Mouse (Mus musculus) intestine, embryonic 15.5 days (tissue): ENCODE data around the gene Bad. TPM values are rescaled to one million over a fixed set of nuclear protein-coding genes. Genes with fewer than 3 reads are reported as not detected.

Experiments
- ATAC-seq: fragments of 200-750 bp; cut with Nextera tagmentation; 2 replicates; pipeline ENCODE4 v1.8.0; 2017; ENCODE audit warnings: moderate TSS enrichment, moderate library complexity
- H3K27ac ChIP-seq: fragments of 300-500 bp; sonication (generic); 2 replicates; pipeline ENCODE4 v1.5.1; 2015; ENCODE audit warnings: mild to moderate bottlenecking, inconsistent platforms
- H3K27me3 ChIP-seq: fragments of 300-500 bp; sonication (generic); replicated peaks from 2 replicates; pipeline ENCODE4 v1.6.1; 2015; ENCODE audit warnings: inconsistent platforms
- H3K36me3 ChIP-seq: fragments of 300-500 bp; sonication (generic); 2 replicates; pipeline ENCODE4 v1.6.1; 2015; ENCODE audit warnings: inconsistent platforms
- H3K4me1 ChIP-seq: fragments of 300-500 bp; sonication (generic); replicated peaks from 2 replicates; pipeline ENCODE4 v1.6.1; 2015; ENCODE audit warnings: inconsistent platforms
- H3K4me2 ChIP-seq: fragments of 300-500 bp; sonication (generic); replicated peaks from 2 replicates; pipeline ENCODE4 v1.6.1; 2015; ENCODE audit warnings: mild to moderate bottlenecking, inconsistent platforms
- H3K4me3 ChIP-seq: fragments of 300-500 bp; sonication (generic); replicated peaks from 2 replicates; pipeline ENCODE4 v1.5.1; 2015; ENCODE audit warnings: inconsistent platforms
- H3K9ac ChIP-seq: fragments of 300-500 bp; sonication (generic); 2 replicates; pipeline ENCODE4 v1.6.1; 2015; ENCODE audit warnings: inconsistent platforms
- H3K9me3 ChIP-seq: fragments of 300-500 bp; sonication (generic); 2 replicates; pipeline ENCODE4 v1.6.1; 2016; ENCODE audit warnings: inconsistent platforms
- WGBS: fragments of 180-500 bp; shearing (Covaris S2); methylation state at CpG from one replicate; pipeline ENCODE4 v1.1.7; 2015; 5-methylcytosine and 5-hydroxymethylcytosine counted together
- polyA plus RNA-seq: library from polyadenylated mRNA; unstranded; fragments of >200 nt; fragmentation: Nextera tagmentation; extraction: Ambion mirVana; gene quantifications from 2 replicates; pipeline ENCODE4 v1.2.1, GENCODE M21; 2015

The Bad gene
- polyA plus RNA-seq, 1 experiment from 2014 or later: 70.0 TPM

- Histone ChIP-seq H3K27ac (peak within 1 kb of the TSS; percentile 92), H3K9me3 (no peaks in the 10 kb centered on the region), H3K4me2 (peak within 1 kb of the TSS; percentile 88), H3K27me3 (no peaks in the 10 kb centered on the region), H3K36me3 (peaks cover 11% of the 10 kb centered on the region; the same call in 1 of the 2 replicates), H3K4me3 (peak within 1 kb of the TSS; percentile 55), H3K9ac (peak within 1 kb of the TSS; percentile 73), H3K4me1 (peaks cover 57% of the 10 kb centered on the region)
- ATAC-seq: no peak
- under 1% methylated on average over 16 of the region's 16 CpGs for WGBS
These were observed 34.2 kb downstream of the Bad start, which contains the start of gene Plcb3 for GRCm38 (mm10) chr19:6975537-6976521. Gene Plcb3 (minus strand): TSS chr19:6976470.

DNA sequence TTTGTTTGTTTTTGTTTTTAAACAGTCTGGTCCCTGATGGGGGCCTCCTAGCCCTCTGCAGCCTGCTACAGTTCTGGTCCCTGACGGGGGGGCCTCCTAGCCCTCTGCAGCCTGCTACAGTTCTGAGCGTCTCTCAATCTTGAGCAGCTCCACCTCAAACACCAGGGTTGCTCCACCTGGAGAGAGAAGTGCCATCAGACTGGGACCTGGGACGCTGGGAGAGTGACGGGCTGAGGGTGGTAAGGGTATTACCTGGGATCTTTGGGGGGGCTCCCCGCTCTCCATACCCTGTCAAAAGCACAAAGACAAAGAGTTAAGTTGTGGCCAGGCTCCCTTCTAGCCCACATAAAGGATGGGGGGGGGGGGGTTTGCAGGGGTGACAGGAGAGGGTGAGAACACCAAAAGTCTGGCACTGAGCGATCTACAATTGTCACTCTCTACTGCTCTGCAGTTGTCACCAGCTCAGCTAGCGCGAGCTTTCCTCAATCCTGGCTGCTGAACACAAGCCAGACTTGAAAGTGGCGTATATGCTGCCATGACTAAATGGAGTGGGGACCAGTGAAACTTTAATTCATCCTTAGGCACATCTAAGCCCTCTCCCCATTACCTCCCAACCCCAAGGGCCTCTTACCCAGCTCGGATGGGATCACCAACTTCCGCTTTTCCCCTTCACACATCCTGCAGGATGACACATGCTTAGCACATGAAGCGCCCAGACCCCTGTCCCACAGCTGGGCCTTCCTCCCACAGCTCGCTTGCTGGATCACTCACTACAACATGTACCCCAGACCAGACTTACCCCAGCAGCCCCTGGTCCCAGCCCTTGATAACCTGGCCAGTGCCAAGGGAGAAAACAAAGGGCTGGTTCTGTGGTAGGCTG lies 36.3 kb downstream of the Bad start:
- peak overlapping the region; percentile 87 for H3K4me2 ChIP-seq
- H3K27me3 ChIP-seq: no peaks in the 10 kb centered on the region
- no peak for ATAC-seq
- peak overlapping the region; percentile 0; the same call in 1 of the 2 replicates for H3K27ac ChIP-seq
- H3K36me3 ChIP-seq: peaks cover 18% of the 10 kb centered on the region; the same call in 1 of the 2 replicates
- H3K9ac ChIP-seq: peak overlapping the region; percentile 89; the same call in 1 of the 2 replicates
- no peaks in the 10 kb centered on the region for H3K9me3 ChIP-seq
- WGBS: 78% methylated on average over 13 of the region's 13 CpGs
- H3K4me3 ChIP-seq: no peak overlapping the region; the same call in 1 of the 2 replicates
- H3K4me1 ChIP-seq: peaks cover 39% of the 10 kb centered on the region

DNA sequence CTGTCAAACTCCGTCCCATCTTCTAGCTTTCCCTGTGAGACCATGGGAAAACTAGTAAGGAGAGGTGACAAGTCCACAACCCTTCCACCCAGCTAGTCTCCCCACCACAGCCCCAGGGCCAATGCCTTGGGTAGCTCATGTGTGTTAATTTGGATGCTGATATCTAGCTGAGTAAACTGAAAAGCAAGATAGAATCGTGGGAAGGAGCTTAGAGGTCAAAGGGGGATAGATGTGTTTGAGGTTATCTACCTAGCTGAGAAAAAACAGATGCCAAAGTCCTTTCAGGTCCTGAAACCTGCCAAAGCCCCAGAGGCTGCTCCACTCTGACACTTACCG lies 36.9 kb downstream of the Bad start:
- no peaks in the 10 kb centered on the region for H3K27me3 ChIP-seq
- H3K4me3 ChIP-seq: peak overlapping the region; percentile 77
- H3K36me3 ChIP-seq: peaks cover 18% of the 10 kb centered on the region; the same call in 1 of the 2 replicates
- H3K9me3 ChIP-seq: no peaks in the 10 kb centered on the region
- no peak for ATAC-seq
- peak overlapping the region; percentile 87 for H3K4me2 ChIP-seq
- peaks cover 39% of the 10 kb centered on the region for H3K4me1 ChIP-seq
- H3K9ac ChIP-seq: peak overlapping the region; percentile 89
- peak overlapping the region; percentile 0; the same call in 1 of the 2 replicates for H3K27ac ChIP-seq
- WGBS: 29% methylated on average over 3 of the region's 3 CpGs

DNA sequence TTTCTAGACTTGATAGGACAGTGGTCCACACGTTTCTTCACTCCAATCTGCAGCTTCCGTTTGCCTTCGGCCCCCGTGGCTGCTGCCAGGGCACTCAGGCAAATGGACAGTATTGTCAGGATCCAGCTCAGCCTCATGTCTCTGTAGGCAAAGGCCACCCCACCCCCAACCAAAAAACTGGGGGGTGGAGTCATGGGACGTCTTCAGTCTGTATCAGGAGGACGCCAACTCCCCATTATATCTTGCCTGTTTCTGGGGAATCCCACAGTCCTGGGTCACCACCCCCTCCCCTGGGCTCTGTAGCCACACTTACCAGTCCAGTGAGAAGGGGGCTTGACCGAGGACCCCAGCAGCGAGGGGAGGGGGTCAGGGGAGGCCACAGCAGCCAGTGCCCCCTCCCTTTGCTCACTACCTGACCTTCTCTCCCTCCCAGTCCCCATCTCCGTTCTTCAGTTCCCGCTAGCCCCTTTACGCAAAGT lies 37.4 kb downstream of the Bad start:
- Histone ChIP-seq H3K27ac (peak overlapping the region; percentile 90), H3K4me1 (peaks cover 35% of the 10 kb centered on the region), H3K9ac (peak overlapping the region; percentile 89), H3K4me2 (peak overlapping the region; percentile 87), H3K27me3 (no peaks in the 10 kb centered on the region), H3K4me3 (peak overlapping the region; percentile 77), H3K36me3 (peaks cover 18% of the 10 kb centered on the region; the same call in 1 of the 2 replicates), H3K9me3 (no peaks in the 10 kb centered on the region)
- ATAC-seq: no peak
- 8% methylated on average over 11 of the region's 11 CpGs for WGBS

DNA sequence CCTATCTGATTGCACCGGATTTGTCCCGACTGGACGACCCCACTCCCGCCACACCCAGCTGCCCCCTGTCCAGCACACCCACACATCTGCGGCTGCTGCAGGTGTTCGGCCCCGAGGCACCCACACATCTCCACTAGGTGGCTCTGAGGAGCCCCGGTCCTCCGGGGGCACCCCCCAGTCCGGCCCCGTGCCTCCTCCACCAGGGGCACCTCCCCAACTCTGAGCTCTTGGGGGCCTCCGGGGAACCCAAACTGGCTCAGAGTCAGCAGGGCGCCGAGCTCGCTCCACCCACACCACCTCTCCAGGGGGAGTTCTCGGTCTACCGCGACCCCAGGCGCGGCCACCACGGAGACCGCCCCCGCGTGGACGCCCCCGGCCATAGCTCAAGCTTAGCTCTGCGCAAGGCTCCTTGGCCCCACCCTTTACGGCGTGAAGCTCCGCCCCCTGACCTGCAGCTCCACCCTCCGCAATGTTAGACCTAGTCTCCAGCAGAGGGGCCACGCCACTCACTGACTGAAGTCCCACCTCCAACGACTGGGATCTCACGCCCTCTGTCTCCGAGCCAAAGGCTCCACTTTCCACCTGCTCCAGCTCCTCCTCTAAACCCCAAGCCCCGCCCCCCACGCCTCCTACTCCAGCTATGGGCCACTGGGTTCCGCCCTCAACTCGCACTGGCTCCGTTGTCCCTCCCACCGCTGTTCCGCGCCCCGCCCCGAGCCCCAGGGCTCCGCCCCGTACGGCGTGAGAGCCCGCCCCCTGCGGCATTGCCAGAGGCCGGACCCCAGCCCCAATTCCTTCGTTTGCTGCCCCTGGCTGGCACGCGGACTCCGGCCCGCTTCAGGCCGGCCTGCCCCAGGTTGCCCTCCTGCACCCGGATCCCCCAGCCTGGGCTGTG lies 38.1 kb downstream of the Bad start:
- WGBS: under 1% methylated on average over 58 of the region's 59 CpGs

DNA sequence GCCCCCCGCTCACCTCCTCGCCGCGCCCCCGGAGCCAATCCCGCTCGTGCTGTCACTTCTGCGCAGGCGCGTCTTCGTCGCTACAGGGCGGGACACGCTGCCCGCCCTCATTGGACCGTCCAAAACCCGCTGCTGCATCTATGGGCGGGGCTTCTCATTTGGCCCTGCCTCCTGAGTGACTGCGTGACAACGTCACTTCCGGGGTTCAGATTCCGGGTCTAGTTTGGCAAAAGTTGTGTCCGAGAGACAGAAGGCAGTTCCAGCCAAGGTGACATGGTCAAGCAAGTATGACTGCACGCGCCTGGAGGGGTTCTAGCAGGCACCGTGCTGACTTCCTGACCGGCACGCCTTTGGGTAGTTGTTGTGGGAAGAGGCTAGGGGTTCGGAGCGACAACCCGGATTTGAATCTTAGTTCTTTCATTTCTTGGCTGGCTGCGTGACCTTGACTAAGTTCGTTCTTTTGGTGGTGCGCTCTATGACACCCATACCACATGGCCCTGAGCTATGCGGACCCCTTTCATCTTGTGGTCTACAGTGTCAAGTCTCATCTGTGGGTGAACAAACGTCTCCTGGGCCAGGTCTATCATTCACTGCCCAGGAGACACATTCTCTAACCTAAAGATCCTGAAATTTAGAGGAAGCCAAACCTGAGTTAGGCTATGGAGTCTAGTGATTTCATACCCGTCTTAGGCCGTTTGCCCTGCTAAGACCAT lies 38.9 kb downstream of the Bad start, which contains the start of gene Fkbp2:
Fkbp2 (minus strand) TSS at position 121 of the 713 bp plus-strand sequence.
- Histone ChIP-seq H3K4me1 (peaks cover 38% of the 10 kb centered on the region), H3K27me3 (no peaks in the 10 kb centered on the region), H3K4me3 (peak within 1 kb of the TSS; percentile 77), H3K9me3 (no peaks in the 10 kb centered on the region), H3K4me2 (peak within 1 kb of the TSS; percentile 87), H3K9ac (peak within 1 kb of the TSS; percentile 89), H3K27ac (peak within 1 kb of the TSS; percentile 90), H3K36me3 (peaks cover 27% of the 10 kb centered on the region)
- ATAC-seq: peak; percentile 89
- WGBS: under 1% methylated on average over 38 of the region's 38 CpGs

More for the DNA sequence above, 38.1 kb downstream of the Bad start:
- Histone ChIP-seq H3K4me1 (peaks cover 34% of the 10 kb centered on the region), H3K36me3 (peaks cover 19% of the 10 kb centered on the region), H3K27ac (peak overlapping the region; percentile 90), H3K27me3 (no peaks in the 10 kb centered on the region), H3K4me2 (peak overlapping the region; percentile 87), H3K9ac (peak overlapping the region; percentile 89), H3K9me3 (no peaks in the 10 kb centered on the region), H3K4me3 (peak overlapping the region; percentile 77)
- ATAC-seq: peak; percentile 90

GRCm38 (mm10) chr19:6981465-6981864 lies 39.8 kb downstream of the Bad start:
- Histone ChIP-seq H3K4me1 (peaks cover 42% of the 10 kb centered on the region), H3K27me3 (no peaks in the 10 kb centered on the region), H3K4me2 (peak overlapping the region; percentile 87), H3K4me3 (no peak overlapping the region), H3K36me3 (peaks cover 28% of the 10 kb centered on the region), H3K9me3 (no peaks in the 10 kb centered on the region), H3K9ac (no peak overlapping the region), H3K27ac (no peak overlapping the region)
- WGBS: 86% methylated on average over 4 of the region's 4 CpGs
- ATAC-seq: no peak

GRCm38 (mm10) chr19:6983621-6984020 lies 42.0 kb downstream of the Bad start:
- H3K4me2 ChIP-seq: no peak overlapping the region
- no peak overlapping the region for H3K9ac ChIP-seq
- peaks cover 17% of the 10 kb centered on the region for H3K36me3 ChIP-seq
- H3K4me1 ChIP-seq: peaks cover 31% of the 10 kb centered on the region
- no peak for ATAC-seq
- no peaks in the 10 kb centered on the region for H3K9me3 ChIP-seq
- no peak overlapping the region for H3K27ac ChIP-seq
- H3K27me3 ChIP-seq: no peaks in the 10 kb centered on the region
- WGBS: 93% methylated on average over 5 of the region's 5 CpGs
- H3K4me3 ChIP-seq: no peak overlapping the region

- WGBS: 82% methylated on average over 19 of the region's 19 CpGs
- Histone ChIP-seq H3K4me1 (peaks cover 23% of the 10 kb centered on the region), H3K27me3 (no peaks in the 10 kb centered on the region), H3K36me3 (peaks cover 17% of the 10 kb centered on the region), H3K9me3 (no peaks in the 10 kb centered on the region), H3K9ac (no peak overlapping the region), H3K4me2 (0 out of 2 replicates have a peak overlapping the region, but pooled peaks have one; percentile 14), H3K4me3 (no peak overlapping the region; the same call in 1 of the 2 replicates), H3K27ac (no peak overlapping the region)
- ATAC-seq: no peak
These were observed 43.6 kb downstream of the Bad start for GRCm38 (mm10) chr19:6985300-6985699.

DNA sequence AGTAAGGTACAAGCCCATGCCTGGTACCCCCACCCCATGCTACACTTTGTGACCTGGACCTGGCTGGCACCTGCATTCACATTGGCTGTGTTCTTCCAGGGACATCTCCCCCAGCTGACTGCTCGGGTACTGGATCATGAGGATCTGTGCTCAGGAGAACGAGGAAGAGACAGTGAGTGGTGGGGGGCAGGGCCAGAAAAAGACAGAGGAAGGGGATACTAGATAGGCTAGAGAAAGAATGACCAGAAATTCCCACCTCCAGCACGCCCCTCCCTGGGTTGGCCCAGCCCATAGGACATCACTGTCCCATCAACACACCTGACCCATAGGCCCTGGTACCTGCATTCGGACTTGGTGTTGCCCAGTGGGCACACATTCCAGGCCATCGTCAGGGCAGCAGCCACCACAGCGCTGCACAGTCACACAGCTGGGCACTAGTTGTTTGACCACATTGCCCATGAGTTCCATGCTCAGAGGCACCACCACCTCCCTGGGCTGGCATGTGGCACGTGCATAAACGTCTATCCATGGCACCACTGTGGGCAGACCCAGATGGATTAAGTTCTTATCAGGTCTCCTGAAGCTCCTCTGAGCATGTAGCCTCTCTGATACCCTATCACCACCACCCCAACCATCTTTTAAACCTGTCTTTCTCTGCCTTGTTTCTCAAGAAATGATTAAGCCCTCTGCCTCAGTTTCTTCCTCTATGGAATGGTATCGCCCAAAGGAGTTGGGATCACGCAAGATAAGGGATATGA lies 44.5 kb downstream of the Bad start:
- peak overlapping the region; percentile 91 for H3K9ac ChIP-seq
- H3K4me3 ChIP-seq: peak overlapping the region; percentile 94
- no peaks in the 10 kb centered on the region for H3K27me3 ChIP-seq
- peaks cover 17% of the 10 kb centered on the region for H3K36me3 ChIP-seq
- H3K27ac ChIP-seq: 0 out of 2 replicates have a peak overlapping the region, but pooled peaks have one; percentile 92
- H3K4me1 ChIP-seq: peaks cover 23% of the 10 kb centered on the region
- ATAC-seq: no peak
- peak overlapping the region; percentile 87 for H3K4me2 ChIP-seq
- H3K9me3 ChIP-seq: no peaks in the 10 kb centered on the region
- 75% methylated on average over 10 of the region's 10 CpGs for WGBS
